Mouse (Mus musculus) brain, embryonic 18.5 days (tissue): ENCODE data around the gene Tceal7.
"Not testable (repeated sequence)": the region's sequence is repeated elsewhere in the genome, so short reads cannot be mapped to it uniquely, and the experiment has no call there.

Experiments used
- DNase-seq: peaks from one replicate; pipeline ENCODE4 v3.0.0-alpha.2; 2012; ENCODE audit warnings: low read depth, low spot score

Tceal7 gene

DNA sequence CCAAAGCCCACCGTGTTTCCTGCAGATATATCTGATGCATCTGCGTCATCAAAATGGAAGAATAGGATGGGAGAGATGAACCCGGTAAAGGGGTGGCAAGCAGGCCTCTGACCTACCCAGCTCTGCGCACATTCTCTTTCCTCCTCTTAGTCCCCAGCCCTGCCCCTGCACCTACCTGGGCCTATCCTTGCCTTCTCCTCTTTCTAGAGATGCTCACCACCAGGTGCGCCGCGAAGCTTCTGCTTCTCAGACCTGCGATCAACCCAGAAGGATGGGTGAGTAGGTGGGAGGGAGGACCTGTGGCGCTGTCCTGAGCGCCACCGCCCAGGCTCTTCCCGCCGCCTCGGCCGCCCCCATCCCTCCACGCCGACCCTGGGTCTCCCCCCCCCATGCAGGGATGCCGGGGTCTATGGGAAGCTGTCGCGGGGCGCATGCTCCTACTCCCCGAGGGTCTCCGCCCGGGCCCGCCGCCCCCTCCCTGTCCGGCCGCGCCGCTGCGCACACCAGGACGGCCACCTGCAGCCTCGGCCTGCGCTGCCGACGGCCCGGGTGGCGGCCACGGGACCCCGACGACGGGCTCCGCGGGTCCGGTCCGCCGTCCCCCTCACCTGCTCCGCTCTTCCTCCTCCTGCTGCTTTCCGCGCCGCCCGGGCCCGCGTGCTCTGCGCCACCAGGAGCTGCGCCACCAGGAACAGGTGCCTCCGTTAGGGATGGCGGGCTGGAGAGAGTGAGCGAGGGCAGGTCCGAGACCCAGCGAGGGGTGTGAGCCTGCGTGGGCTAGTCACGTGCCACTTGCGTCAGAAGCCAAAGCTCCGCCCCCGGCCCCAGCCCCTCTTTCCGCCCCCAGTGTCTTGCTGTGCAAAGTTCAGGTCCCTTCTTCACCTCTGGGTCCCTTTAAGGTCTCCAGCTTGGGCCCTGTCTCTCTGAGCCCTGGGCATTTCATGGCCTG lies at the start of gene Tceal7, which contains the start of gene Bex1:
Gene Tceal7 (plus strand): TSS at position 51 of the 949 bp plus-strand sequence.
Gene Bex1 (minus strand): TSS at position 785 of the 949 bp plus-strand sequence.
- not testable (repeated sequence) for DNase-seq

GRCm38 (mm10) chrX:136170625-136171024 lies 44.0 kb upstream of the Tceal7 start:
- DNase-seq = no peak

DNA sequence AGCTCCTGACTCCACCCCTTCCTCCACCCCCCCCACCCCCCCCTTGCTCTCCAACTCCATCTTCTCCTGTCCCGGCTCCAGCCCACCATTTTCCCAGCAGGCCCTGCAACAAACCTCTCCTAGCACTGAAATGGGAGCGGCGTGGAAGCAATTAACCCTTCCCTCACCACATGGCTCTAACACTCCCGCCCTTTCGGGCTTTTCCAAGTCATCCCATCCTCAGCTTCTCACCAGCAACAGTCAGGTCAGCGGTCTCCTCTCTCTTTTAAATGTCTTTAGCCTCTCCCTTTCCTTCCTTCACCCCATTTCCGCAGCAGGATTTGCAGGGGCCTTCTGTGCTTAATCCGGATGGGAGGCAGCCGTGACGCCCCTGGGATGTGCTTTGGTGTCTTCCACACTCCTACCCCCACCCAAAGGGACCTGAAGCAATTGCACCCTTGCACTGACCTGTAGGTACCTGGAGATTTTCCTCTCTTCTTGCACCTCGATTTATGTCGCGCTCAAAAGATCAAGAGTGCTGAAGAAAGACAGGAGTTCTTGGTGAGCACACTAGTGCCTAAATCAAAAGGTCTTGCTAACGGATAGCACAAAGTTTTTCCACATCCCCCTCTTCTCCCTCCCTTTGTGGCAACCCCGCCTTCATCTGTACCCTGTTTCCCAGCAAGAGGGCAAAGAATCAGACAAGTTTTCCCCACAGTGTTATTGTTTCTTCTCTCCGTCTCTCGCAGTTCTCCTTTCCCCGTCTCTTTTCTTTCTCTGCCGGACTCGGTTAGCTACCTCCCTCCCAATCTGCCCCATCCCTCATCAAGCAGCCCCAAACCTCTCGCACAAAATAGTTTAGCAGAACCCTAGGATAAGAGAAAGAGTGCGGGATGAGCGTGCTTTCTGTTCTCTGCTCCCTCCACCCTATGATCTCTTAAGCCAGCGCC lies 43.1 kb upstream of the Tceal7 start:
- DNase-seq = peak; percentile 57

DNA sequence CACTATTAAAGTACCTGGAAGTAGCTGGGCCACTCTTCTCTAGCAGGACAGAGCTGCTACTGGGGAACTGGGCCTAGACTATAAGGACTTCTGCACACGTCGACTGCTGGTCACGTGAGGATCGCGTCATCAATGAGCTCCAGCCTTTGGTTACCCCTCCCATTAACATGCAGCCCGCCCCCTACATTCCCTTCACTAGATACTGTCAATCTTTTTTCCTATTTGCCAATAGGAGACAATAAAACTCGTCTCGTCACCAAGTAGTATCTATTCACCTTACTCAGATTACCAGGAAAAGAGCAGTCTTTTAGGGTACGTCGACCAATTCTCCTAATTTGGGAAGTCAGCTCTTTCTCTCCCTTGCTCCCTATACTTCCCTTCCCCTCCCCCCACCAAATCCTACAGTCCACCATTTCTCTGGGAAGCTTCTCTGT lies 42.4 kb upstream of the Tceal7 start, which contains the start of gene Tceal8:
Gene Tceal8 (minus strand): TSS at position 225 of the 434 bp plus-strand sequence.
- peak; percentile 89 for DNase-seq

DNA sequence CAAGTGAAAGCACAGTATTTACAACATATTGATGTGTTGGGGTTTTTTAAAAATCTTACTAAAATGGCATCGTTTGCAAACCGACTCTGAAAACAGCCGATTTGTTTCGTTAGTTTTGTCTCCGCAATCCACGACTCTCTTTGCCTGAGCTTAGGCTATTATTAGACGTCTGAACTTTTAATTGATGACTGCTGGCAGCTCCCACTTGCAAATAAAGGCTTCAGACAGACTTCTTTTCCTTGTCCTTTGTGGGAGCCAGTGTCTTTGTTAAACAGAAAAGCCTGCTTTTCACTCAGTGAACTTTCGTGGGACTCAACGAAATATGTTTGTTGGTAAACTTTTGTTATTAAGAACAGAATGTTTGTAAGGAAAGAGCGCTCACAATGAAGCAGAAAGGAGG lies 41.8 kb upstream of the Tceal7 start:
- DNase-seq = peak; percentile 1

- DNase-seq = no peak
Observed at GRCm38 (mm10) chrX:136180897-136181553, 33.6 kb upstream of the Tceal7 start.

GRCm38 (mm10) chrX:136183107-136183506 lies 31.5 kb upstream of the Tceal7 start:
- no peak for DNase-seq

- DNase-seq = no peak
Observed at GRCm38 (mm10) chrX:136195193-136195944, 19.2 kb upstream of the Tceal7 start.

DNA sequence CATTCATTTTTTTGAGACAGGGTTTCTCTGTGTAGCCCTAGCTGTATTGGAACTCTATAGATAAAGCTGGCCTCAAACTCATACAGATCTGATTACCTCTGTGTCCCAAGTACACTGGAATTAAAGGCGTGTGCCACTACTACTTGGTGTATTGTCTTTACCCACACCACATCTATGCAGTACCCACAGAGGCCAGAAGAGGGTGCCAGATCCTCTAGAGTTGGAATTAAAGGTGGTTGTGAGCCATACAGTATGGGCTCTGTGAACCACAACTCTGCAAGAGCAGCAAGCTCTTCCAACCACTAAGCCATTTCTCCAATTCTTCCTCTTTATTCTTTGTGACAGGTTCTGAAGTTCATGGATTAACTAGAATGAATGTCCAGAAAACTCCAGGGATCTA lies 17.7 kb upstream of the Tceal7 start:
- no peak for DNase-seq

DNA sequence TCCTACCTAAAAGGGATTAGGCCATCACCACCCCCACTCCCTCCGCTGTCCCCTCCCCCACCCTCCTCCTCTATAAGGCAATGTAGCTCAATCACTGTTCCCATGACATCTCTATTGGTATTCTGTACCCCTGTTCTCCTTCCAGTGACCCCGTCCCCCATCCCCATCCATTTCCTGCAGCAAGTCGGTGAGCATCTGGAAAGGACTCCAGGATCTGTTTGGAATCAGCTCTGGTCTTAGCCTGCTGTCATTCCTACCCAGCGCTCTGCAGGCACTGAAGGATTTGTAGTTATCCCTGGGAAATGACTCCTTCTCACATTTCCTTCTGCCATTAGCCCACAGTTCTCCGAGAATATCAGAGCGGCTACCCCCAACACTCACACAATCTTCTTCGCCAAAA lies 11.3 kb upstream of the Tceal7 start:
- DNase-seq = no peak

DNA sequence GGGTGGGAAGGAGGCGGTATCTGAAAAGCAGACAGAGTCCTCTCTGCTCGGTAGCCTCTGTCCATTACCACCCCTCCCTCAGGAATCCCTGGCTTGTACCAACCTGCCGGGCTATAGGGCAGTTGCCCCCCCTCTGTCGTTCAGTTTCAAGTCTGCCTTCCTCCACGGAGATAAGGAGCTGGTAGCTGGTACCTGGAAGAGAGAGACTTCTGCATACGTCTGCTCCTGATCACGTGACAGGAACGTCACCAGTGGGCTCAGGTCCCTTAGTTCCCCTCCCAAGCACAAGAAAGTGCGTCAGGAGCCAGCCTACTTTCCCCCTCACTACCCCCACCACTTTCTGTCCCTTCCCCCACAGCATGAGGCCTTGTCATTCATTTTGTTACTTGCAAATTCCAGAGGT lies 10.9 kb upstream of the Tceal7 start, which contains the start of gene Tceal5:
Gene Tceal5 (minus strand): TSS at position 213 of the 403 bp plus-strand sequence.
- peak; percentile 52 for DNase-seq

GRCm38 (mm10) chrX:136204406-136204805 lies 10.2 kb upstream of the Tceal7 start:
- no peak for DNase-seq

DNA sequence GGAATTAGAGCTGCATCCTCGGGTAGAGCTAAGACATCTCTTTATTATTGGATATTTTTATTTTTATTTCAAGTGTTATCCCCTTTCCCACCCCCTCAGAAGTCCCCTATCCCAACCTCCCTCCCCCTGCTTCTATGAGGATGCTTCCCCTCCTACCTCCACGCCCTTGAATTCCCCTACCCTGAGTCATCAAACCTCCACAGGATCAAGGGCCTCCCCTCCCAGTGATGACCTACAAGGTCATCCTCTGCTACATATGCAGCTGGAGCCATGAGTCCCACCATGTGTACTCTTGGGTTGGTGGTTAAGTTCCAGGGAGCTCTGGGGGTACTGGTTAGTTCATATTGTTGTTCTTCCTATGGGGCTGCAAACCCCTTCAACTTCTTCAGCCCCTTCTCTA lies 1.2 kb upstream of the Tceal7 start:
- no peak for DNase-seq

DNA sequence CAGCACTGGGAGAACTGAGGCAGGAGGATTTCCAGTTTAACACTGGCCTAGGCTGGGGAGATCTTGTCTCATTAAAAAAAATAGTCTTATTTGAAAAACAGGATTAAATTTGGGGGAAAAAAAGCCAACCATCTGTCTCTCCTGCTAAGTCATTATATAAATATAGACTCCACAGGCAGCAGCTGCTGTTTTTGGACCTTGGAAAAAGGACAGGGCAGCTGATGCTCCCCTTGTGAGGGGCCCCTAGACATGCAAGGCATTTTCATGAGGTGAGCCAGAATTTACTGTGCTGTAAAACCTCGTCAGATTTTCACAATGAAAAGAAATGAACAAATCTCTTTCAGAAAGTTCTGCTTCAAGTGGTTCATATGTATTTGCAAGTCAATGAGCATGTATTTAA lies 1.7 kb downstream of the Tceal7 start:
- no peak for DNase-seq

- DNase-seq = no peak
Observed at GRCm38 (mm10) chrX:136223714-136224113, 9.1 kb downstream of the Tceal7 start.

DNA sequence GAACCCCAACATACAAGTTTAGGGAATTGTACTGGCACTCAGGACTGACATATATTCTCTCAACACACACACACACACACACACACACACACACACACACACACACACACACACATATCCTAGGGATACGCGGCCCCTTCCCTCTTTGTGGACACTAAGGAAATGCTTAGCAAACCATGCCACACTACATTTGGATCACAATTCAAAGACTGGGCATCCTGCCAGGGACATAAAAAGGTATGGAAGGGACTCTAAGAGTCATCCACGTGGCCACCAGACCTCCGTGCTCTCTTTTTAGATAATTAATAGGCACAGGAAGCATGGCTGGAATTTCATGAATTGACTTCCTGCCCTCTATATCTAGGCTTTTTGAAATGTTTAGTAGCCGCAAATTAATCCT lies 13.2 kb downstream of the Tceal7 start:
- DNase-seq = no peak

DNA sequence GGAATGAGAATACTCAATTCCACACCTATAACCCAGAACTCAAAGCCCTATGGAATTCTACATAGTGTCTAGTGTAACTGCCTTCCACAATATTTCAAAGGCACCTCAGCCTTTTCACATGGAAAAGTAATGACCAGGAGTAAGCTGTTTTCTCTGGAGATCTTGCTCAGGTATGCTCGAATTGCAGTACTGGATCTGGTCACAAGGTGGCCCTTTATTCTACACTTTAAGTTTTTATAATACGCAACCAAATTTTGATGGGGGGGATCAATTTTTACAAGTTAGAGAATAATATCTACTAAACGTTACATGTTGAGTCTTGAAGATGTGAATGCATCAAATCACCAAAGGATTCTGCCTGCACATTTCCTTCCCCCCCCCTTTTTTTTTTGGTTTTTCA lies 23.5 kb downstream of the Tceal7 start:
- no peak for DNase-seq

DNA sequence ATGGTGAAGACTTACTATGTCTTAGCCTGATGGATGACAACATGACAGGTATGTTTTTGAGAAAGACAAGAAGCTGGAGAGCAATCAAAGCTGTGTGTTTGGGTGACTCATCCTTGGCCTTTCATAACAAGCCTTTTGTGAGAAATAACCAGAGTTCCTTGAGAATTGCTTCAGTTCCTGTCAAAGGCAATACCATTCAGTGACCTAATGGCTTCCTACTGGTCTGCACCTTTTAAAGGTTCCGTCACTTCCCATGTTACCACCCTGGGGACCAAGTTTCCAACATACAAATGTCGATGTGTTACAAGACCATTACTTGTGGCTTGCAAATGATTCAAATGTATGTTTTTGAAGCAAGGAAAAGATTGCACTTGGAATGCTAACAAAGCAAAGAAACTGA lies 28.6 kb downstream of the Tceal7 start:
- DNase-seq = no peak

DNA sequence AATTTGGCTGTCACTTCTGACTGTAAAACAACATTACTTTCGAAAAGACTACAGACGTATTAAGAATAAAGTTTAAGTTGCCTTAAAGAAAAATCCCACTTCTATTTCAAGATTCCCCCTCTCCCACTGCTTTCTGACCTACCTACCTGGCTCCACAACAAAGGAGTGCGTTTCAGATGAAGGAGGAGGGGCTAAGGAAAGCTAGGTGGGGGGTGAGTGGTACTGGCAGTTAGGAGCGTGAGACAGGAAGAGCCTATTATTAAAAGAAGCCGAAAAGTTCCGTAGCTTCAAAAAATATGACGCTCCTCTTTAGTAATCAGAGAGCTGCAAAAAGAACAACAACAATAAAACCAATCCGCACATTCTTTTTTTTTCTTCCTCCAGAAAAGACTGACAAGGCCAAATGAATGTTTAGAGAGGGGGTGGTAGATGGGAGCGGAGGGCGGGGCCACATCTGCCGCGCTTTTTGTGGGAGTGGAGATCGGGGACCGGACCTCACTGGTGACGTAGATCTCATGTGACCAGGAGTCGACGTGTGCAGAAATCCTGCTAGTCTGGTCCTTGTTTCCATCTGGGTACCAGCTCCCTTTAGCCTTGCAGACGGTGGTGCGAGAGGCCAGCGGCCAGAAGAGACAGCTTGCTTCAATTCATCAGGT lies 30.1 kb downstream of the Tceal7 start, which contains the start of gene Tceal9:
Gene Tceal9 (plus strand): TSS at position 506 of the 656 bp plus-strand sequence.
- peak; percentile 66 for DNase-seq

GRCm38 (mm10) chrX:136245521-136246071 lies 31.0 kb downstream of the Tceal7 start:
- DNase-seq = no peak
